Mouse (Mus musculus) urinary bladder, postnatal 25 days (tissue): ENCODE data around the gene Metap1d.

Experiments
- DNase-seq: peaks from one replicate; pipeline ENCODE4 v3.0.0; 2022; ENCODE audit warnings: low spot score

Metap1d gene

GRCm38 (mm10) chr2:71545401-71545881 lies 92.4 kb downstream of the Metap1d start:
- DNase-seq, result no peak

GRCm38 (mm10) chr2:71545882-71546639 lies 93.0 kb downstream of the Metap1d start:
- no peak for DNase-seq

- DNase-seq, result no peak
These were observed 93.6 kb downstream of the Metap1d start, which contains the start of gene Dlx2 for GRCm38 (mm10) chr2:71546640-71547071. TSS of gene Dlx2 (minus strand) at chr2:71546754.

GRCm38 (mm10) chr2:71547829-71548228 lies 94.8 kb downstream of the Metap1d start:
- peak; percentile 73 for DNase-seq

- no peak for DNase-seq
These were observed 97.3 kb downstream of the Metap1d start for GRCm38 (mm10) chr2:71550330-71550729.

- no peak for DNase-seq
These were observed 98.6 kb downstream of the Metap1d start for GRCm38 (mm10) chr2:71551704-71552103.

- DNase-seq, result no peak
These were observed 103.0 kb downstream of the Metap1d start for GRCm38 (mm10) chr2:71556071-71556470.

GRCm38 (mm10) chr2:71566466-71566865 lies 113.4 kb downstream of the Metap1d start:
- no peak for DNase-seq

GRCm38 (mm10) chr2:71573736-71574135 lies 120.7 kb downstream of the Metap1d start:
- DNase-seq, result no peak
